Mouse (Mus musculus) left cerebral cortex, postnatal 4 days (tissue): ENCODE results near the gene Mab21l3. TPM values are rescaled to one million over a fixed set of nuclear protein-coding genes. Genes with fewer than 3 reads are reported as not detected.
A peak's percentile ranks its signal among the peaks of the same experiment; 100 is the strongest.

Source experiments
- DNase-seq: peaks from one replicate; pipeline ENCODE4 v3.0.0-alpha.2; 2022
- intact Hi-C: fragments of 180-260 bp; cut with DNase I; formaldehyde crosslinking; loops from one replicate; pipeline ENCODE4 v1.15.1; 2025
- total RNA-seq, 2 experiments: library from RNA; stranded (reverse); gene quantifications; 2 replicates each; pipeline ENCODE4 v1.2.3; 2021

Gene Mab21l3
- total RNA-seq, 2 experiments from 2014 or later = 0.16 to 0.28 TPM

DNA sequence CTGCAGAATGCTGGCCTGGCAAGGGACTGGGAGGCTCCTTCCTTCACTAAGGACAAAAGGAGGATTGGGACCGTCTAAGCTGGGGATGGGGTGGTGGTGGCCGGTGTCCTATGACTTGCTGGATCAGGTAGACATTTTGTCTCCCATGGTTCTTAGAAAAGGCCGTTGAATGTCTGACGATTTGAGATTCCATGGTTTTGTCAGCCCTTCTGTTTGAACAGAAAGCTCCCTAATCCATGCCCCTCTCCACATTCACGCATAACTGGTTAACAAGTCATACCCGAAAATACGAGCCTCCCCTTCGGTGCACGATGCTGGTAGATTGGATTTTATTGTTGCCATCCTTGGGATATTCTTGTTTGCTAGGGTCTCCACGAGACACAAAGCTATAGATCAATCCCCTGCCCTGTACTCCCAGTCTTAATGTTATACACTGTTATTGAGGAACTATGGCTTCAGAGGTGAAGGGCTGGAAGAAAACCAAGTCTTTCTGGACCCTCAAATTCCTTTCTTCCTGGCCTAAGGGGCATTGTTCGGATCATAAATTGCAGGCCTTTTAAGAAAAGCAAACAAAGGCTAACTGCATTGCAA lies 43.7 kb downstream of the Mab21l3 start:
- intact Hi-C loops = loop anchor here (5.0 to 10.0 kb wide), 2 partner anchors 203 to 840 kb away; partner anchors contain the start of genes Atp1a1 and Ttf2
- no peak for DNase-seq

DNA sequence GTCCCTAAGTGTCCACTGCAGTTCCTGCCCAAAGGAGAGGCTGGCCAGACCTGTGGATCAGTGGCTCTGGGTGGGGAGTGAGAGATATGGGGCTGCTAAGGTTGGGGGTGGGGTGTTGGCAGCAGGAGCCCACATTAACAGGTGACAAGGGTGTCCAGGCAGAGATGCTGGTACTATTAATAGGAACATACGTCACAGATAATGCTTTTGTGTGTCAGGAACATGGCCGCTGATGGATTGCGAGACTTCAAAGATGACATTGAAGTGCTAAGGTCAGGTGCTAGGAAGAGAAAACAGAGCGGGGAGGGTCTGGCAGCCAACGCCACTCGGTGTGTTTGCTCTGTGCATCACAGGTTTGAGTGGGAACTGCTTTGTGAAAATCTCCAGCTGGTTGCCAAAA lies 44.4 kb downstream of the Mab21l3 start:
- intact Hi-C loops = loop anchor here (10.0 kb wide), 1 partner anchor 840 kb away; the partner anchor contains the start of gene Ttf2
- DNase-seq = no peak

DNA sequence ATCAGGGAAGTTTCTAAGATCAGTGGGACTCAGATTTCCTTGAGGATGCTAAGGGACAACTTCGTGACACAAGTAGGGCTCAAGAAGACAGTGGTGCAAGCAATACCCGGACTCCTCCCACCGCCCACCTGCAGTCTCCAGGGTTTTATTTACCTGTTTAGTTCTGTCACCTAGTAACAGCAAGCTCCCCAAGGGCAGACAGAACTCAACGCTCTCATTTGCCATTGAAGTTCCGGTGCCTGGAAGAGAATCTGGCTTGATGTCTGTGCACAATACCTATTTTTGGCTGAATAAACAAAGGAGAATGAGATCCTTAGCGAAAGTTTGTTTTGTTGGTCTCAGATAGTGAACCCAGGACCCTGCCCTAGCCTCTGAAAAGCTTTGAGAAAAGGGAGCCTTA lies 45.0 kb downstream of the Mab21l3 start:
- no peak for DNase-seq
- intact Hi-C loops = loop anchor here (10.0 kb wide), 1 partner anchor 839 kb away; the partner anchor contains the start of gene Ttf2

DNA sequence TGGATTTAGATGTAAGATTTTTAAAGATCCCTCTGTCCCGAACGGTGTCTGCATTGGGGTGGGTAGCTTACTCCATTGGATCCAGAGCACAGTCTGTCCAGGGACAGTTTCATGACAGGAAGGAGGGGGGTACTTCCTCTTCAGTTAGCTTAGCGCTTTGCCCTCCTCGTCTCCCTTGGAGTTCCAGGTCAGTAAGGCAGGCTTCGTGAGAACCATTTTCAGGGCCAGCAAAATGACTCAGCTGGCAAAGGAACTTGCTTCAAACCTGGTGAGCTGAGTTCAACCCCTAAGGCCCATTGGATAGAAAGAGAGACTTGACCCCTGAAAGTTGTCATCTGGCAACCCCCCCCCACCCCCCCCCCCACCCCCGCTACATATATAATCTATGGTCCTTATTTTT lies 46.0 kb downstream of the Mab21l3 start:
- intact Hi-C loops = loop anchor here (10.0 kb wide), 1 partner anchor 838 kb away; the partner anchor contains the start of gene Ttf2
- DNase-seq = no peak

DNA sequence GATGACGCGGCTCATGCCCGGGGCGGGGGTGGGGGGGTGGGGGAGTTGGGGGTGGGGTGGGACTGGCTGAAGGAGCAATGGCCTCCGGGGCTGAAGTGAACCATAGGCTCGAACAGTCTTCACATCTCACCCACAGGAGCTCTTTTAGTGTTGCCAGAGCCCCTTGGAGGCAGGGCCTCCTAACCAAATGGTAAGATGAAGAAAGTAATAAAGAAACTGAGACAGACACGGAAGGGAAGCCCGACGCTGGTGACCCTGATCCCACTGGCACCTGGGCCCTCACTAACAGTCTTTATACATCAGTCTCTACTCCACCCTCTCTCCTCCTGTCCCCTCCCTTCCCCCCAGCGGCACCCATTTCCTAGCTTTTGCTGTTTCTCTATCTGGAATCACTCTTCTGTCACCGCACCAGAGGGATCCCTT lies 48.2 kb downstream of the Mab21l3 start:
- intact Hi-C loops = loop anchor here (10.0 kb wide), 1 partner anchor 836 kb away; the partner anchor contains the start of gene Ttf2
- DNase-seq = no peak

DNA sequence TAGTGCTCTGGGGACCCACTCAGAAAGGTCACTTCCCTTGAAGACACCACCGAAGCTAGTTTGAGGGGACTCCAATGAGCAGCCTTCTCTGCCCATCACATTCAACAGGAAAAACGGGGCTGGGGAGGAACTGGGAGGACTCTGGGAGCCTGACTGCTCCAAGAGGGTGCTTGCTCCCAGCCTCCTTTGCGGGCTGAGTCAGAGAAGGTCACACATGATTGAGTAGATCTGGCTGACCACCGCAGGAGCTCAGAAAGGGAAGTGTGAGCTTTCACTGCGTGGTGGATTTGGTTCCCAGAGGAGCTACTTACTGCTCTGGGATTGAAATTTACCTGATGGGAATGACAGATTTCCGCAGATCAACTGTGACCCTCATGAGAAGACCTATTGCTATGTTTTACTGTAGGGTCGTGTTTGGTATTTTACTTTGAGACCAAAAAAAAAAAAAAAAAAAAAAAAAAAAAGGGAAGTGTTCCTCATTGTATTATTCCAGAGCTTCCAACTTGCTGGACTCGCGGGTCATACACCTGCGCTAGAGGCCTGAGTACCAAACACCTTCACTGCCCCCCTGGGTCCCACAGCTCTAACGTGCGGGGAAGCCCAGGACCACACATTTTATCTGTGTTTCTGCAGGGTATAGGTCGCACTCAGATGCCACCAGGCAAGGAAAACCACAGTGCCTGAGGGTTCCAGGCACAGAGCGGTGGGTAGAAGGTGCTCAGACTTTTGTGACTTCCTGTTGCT lies 48.7 kb downstream of the Mab21l3 start:
- no peak for DNase-seq
- intact Hi-C loops = loop anchor here (10.0 kb wide), 1 partner anchor 835 kb away; the partner anchor contains the start of gene Ttf2

GRCm38 (mm10) chr3:101797830-101798709 lies 50.7 kb downstream of the Mab21l3 start:
- peak; percentile 86 for DNase-seq

GRCm38 (mm10) chr3:101796212-101796611 lies 52.5 kb downstream of the Mab21l3 start:
- peak; percentile 56 for DNase-seq
- intact Hi-C loops = no loop called here

More at GRCm38 (mm10) chr3:101797830-101798709, 50.7 kb downstream of the Mab21l3 start:
- intact Hi-C loops = no loop called here

- intact Hi-C loops = no loop called here
- no peak for DNase-seq
Measured at GRCm38 (mm10) chr3:101795387-101796039, 53.2 kb downstream of the Mab21l3 start.

GRCm38 (mm10) chr3:101794666-101795065 lies 54.1 kb downstream of the Mab21l3 start:
- DNase-seq = no peak
- intact Hi-C loops = no loop called here

GRCm38 (mm10) chr3:101794026-101794425 lies 54.7 kb downstream of the Mab21l3 start:
- DNase-seq = no peak
- intact Hi-C loops = no loop called here

GRCm38 (mm10) chr3:101792191-101792590 lies 56.6 kb downstream of the Mab21l3 start:
- intact Hi-C loops = no loop called here
- DNase-seq = no peak

GRCm38 (mm10) chr3:101784768-101785424 lies 63.9 kb downstream of the Mab21l3 start:
- DNase-seq = no peak
- intact Hi-C loops = no loop called here

GRCm38 (mm10) chr3:101783793-101784192 lies 65.0 kb downstream of the Mab21l3 start:
- DNase-seq = no peak
- intact Hi-C loops = no loop called here

DNA sequence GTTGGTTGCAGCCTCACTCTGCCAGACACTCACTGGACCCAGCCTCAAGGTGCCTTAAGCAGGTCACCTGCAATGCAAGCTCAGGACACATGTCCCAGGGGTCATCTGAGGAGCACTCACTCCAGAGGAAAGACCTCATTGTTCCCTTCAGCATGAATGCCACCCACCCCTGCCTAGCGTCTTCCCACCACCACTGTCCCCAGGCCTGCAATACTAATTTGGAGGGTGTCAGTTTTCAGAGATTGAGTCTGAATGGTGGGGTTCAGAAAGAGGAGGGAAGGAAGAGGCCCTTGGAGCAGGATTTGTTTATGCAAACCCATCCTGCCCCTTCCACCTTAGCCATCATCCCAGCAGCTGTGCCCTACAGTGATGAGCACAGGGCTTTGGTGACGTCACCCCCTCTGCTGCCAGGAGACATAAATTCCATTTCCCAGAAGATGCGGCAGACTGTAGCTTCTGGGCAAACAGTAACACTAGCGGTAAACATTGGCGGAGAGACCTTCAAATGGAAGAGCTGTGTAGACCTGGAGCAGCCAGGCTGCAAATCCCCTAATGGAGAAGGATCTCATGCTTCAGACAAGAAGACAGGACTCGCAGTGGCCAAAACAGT lies 67.8 kb downstream of the Mab21l3 start:
- DNase-seq = no peak
- intact Hi-C loops = no loop called here

DNA sequence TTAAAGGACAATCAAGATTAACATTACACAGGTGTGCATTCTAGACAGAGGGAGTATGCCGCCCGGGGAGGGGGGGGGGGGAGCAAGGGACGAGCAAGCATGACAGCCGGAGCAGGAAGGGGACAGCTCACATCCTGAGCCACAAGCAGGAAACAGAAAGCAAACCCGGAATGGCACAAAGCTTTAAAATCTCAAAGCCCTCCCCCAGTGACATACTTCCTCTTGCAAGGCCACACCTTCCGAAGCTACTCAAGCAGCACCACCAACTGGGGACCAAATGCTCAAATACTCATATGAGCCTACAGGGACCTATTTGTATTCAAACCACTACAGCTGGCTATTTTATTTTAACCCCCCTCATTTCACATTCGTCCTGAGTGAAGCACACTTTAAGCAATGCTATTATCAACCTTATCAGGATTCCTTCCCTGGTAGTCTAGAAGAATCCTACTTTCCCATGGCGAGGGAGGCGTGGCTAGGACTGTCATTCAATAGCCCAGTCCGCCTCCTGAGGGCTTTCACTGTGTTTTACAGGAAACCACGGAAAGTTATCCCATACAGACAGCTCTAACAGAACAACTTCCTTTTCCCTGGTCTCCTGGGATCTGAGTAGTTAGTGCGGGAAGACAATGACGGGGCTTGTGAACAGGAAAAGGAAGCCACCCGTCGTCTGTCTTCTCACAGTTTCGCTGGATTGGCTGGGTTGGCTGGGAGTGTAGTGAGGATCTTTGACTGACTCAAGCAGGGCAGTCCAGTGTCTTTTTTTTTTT lies 69.7 kb downstream of the Mab21l3 start:
- no peak for DNase-seq
- intact Hi-C loops = no loop called here

GRCm38 (mm10) chr3:101775732-101776131 lies 73.0 kb downstream of the Mab21l3 start:
- intact Hi-C loops = no loop called here
- no peak for DNase-seq

DNA sequence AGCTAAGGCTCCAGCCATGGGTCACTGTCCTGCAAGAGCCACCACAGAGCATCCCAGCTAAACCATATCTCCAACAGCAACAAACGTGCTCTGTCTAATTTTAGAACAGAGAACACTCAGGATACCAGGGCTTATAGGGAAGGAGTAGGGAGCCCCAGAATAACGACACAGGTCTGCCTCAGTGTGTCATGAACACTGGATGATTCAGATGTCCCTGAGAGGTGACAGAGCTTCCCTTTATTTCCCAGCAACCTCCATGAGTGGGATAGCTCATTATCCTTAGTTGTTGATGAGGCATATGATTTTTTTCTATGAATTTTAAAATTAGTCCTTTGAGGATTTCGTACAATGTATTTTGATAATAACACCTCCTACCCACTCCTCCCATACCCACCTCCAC lies 78.2 kb downstream of the Mab21l3 start:
- intact Hi-C loops = no loop called here
- no peak for DNase-seq

GRCm38 (mm10) chr3:101763566-101763965 lies 85.2 kb downstream of the Mab21l3 start:
- DNase-seq = no peak
- intact Hi-C loops = no loop called here
